Mouse (Mus musculus): ENCODE data around the gene Ralgapa2.

GRCm38 (mm10) chr2:146214715-146215114 is 297.4 kb downstream of the Ralgapa2 start:
- TF ChIP-seq POLR2A (IDR thresholded peaks at IDR 0.05; ENCODE audit: low read depth, low read length) (no peak), CTCF (IDR thresholded peaks at IDR 0.05; ENCODE audit: borderline replicate concordance, insufficient read depth, low read length) (peak; percentile 70; the same call in 1 of the 2 replicates)
